Mouse (Mus musculus) stomach, postnatal 0 days (tissue): ENCODE results near the gene Dpp7.

ENCODE experiments used
- CTCF ChIP-seq: IDR thresholded peaks from 2 replicates; pipeline ENCODE4 v1.5.1; 2016; ENCODE audit warnings: antibody characterized with exemption, low read depth, mild to moderate bottlenecking, moderate library complexity
- EP300 ChIP-seq: optimal IDR thresholded peaks from 2 replicates; pipeline ENCODE3; 2016; ENCODE audit warnings: antibody characterized with exemption

DNA sequence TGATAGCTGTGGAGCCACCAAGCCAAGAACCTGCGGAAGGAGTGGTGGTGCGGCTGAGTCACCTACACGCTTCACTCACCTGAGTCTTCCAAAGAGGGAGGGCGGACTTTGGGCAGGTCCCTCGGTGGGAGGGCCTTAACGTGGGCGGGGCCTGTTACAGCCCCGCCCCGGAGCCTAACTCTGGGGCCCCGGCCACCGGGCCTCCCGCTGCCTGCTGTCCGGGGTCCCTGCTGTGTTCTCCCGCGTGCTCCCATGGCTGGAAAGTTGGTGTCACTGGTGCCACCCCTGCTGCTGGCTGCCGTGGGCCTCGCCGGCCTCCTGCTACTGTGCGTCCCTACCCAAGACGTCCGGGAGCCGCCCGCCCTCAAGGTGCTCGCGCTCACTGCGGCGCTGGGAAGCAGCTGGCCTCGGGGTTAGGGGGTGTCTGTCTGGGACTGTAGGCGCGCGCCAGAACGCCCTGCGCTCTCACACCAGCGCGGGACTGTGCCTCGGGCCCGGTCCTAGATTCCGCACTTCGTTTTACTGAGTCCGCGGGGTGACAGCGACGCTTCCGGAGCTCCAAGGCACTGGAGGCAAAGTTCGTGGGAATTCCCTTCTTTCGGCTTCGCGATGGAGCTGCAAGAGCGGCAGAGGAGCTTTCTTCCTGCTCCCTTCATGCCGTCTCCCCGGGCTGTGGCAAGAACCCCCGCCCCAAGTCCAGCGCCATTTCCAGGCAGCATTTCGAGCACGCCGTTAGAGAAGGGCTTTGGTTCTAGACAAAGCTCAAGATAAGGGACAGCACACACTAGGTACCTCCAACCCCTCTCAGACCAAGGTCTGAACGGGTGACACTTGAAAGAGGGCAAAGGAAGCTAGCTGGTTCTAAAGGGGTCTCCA lies 39.8 kb upstream of the Dpp7 start, which contains the start of gene Entpd2:
- TF ChIP-seq CTCF: peak; percentile 57
- TF ChIP-seq EP300: no peak
